Mouse (Mus musculus) effector memory CD4-positive, alpha-beta T cell, adult 5 months (primary cell): ENCODE data around the gene Slc17a1. TPM values are rescaled to one million over a fixed set of nuclear protein-coding genes. Genes with fewer than 3 reads are reported as not detected.

Experiments used
- polyA plus RNA-seq: library from polyadenylated mRNA; unstranded; fragments of 100-300 nt; shearing (Covaris generic); gene quantifications from one replicate; pipeline ENCODE4 v1.2.1, GENCODE M21; 2017

Slc17a1 gene
- polyA plus RNA-seq, result not detected

DNA sequence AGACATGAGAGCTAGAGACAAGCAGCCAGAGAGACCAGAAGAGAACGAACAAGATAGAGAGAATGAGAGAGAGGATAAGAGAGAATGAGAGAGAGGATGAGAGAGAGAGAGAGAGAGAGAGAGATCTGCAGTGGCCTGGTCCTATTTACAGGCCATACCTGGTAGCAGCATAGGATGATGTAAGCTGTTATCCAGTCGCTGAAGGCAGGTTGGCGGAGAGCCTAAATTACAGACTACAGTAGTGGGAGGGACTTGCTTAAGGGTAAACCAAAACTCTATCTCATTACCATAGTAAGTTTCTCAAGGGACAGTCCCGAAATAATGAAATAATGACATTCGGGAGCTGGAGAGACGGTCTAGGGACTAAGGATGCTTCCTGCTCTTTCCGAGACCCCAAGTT, at the start of gene Slc17a1:
Gene Slc17a1, plus strand, starts transcription at position 346 of the 400 bp plus-strand sequence.

DNA sequence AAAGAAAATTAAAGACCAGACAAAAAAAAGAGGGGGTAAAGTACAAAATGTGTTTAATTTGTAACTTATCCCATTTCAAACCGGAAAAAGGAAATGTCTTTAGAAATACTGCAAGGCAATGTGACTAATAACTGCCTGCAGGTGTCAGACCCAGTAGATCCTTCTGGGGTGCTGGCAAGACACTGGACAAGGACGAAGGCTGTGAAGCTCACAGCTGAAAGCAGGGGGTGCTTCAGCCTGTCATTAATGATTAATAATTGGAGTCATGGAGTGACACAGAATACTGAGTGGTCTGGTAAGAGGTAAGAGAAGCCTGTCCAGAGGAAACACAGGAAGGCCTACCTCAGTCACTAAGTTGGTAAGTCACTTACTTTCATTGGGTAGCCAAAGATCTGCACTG, 28.2 kb upstream of the Slc17a1 start, which contains the start of gene Slc17a3:
Gene Slc17a3, plus strand, starts transcription at position 127 of the 400 bp plus-strand sequence.

GRCm38 (mm10) chr13:23914376-23915167, 47.0 kb downstream of the Slc17a1 start, which contains the start of gene Slc17a4:
Gene Slc17a4 (minus strand): TSS chr13:23915009.

GRCm38 (mm10) chr13:23933421-23934210, 66.1 kb downstream of the Slc17a1 start, which contains the start of gene Hist1h2ba:
Gene Hist1h2ba (minus strand): TSS chr13:23934156.

GRCm38 (mm10) chr13:23934211-23934520, 66.6 kb downstream of the Slc17a1 start, which contains the start of gene Hist1h2aa:
Gene Hist1h2aa (plus strand): TSS chr13:23934462.

Other genes starting within 250 kb of the Slc17a1 start
- 2.0 TPM for gene Hist1h2be, start 246.6 kb upstream of the Slc17a1 start, polyA plus RNA-seq
- 4.4 TPM for gene Hist1h1e, start 245.2 kb upstream of the Slc17a1 start, polyA plus RNA-seq
- 0.29 TPM for gene Hist1h2ac, start 183.8 kb upstream of the Slc17a1 start, polyA plus RNA-seq
- gene Hist1h2bc, start 183.6 kb upstream of the Slc17a1 start, polyA plus RNA-seq, result 10.1 TPM
- not detected for gene Hist1h1t, start 171.9 kb upstream of the Slc17a1 start, polyA plus RNA-seq
- 4.5 TPM for gene Hist1h4c, start 169.3 kb upstream of the Slc17a1 start, polyA plus RNA-seq
- gene Hfe, start 156.9 kb upstream of the Slc17a1 start, polyA plus RNA-seq, result 0.79 TPM
- 34.3 TPM for gene Hist1h1c, start 128.9 kb upstream of the Slc17a1 start, polyA plus RNA-seq
- gene Hist1h3c, start 122.1 kb upstream of the Slc17a1 start, polyA plus RNA-seq, result not detected
- gene Hist1h2bb, start 121.0 kb upstream of the Slc17a1 start, polyA plus RNA-seq, result not detected
- not detected for gene Hist1h2ab, start 116.6 kb upstream of the Slc17a1 start, polyA plus RNA-seq
- not detected for gene Hist1h3b, start 115.5 kb upstream of the Slc17a1 start, polyA plus RNA-seq
- 6.6 TPM for gene Hist1h4b, start 110.7 kb upstream of the Slc17a1 start, polyA plus RNA-seq
- not detected for gene Hist1h4a, start 106.5 kb upstream of the Slc17a1 start, polyA plus RNA-seq
- gene Hist1h3a, start 105.4 kb upstream of the Slc17a1 start, polyA plus RNA-seq, result 3.8 TPM
- not detected for gene Hist1h1a, start 104.1 kb upstream of the Slc17a1 start, polyA plus RNA-seq
- gene Trim38, start 97.8 kb upstream of the Slc17a1 start, polyA plus RNA-seq, result not detected
- gene Slc17a2, start 60.8 kb upstream of the Slc17a1 start, polyA plus RNA-seq, result not detected
- gene Slc17a3, start 28.3 kb upstream of the Slc17a1 start, polyA plus RNA-seq, result not detected
- not detected for gene Slc17a4, start 47.3 kb downstream of the Slc17a1 start, polyA plus RNA-seq
- not detected for gene Hist1h2ba, start 66.4 kb downstream of the Slc17a1 start, polyA plus RNA-seq
- gene Hist1h2aa, start 66.7 kb downstream of the Slc17a1 start, polyA plus RNA-seq, result not detected
- gene Scgn, start 123.5 kb downstream of the Slc17a1 start, polyA plus RNA-seq, result not detected